Mouse (Mus musculus): ENCODE results near the gene Cdpf1. TPM values are rescaled to one million over a fixed set of nuclear protein-coding genes. Genes with fewer than 3 reads are reported as not detected.
"Not testable (repeated sequence)": the region's sequence is repeated elsewhere in the genome, so short reads cannot be mapped to it uniquely, and the experiment has no call there.

Cdpf1 gene
- polyA plus RNA-seq, 1 experiment from 2014 or later, result 37.4 TPM

DNA sequence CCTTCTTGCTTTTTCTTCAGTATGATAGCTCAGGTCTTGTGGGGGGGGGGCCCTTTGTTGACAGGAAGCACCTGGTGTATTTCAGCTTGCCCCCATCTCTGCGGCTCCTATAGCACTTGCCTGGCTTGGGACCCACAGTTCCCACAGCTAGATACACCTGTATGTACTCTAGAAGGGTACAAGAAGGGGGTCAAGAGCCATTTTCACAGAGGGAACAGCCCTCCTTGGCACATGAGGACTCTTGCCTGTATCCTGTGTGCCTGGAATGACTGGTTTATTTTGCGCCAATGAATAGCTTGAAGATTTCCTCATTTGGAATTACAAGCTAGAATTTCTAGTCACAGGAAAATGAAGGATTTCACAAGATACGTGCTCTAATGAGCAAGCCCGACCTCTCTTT lies 20.0 kb downstream of the Cdpf1 start:
- Histone ChIP-seq H3K27ac (ENCODE audit: low read length) (no peak overlapping the region), H3K9me3 (ENCODE audit: low read length) (no peaks in the 10 kb centered on the region), H3K4me2 (replicated peaks; ENCODE audit: low read depth, low read length) (no peak overlapping the region), H3K27me3 (ENCODE audit: insufficient read depth, low read length) (no peaks in the 10 kb centered on the region), H3K4me3 (ENCODE audit: low read length) (no peak overlapping the region), H3K4me1 (ENCODE audit: insufficient read depth, low read length) (peaks cover 4% of the 10 kb centered on the region), H3K9ac (replicated peaks; ENCODE audit: low read length) (no peak overlapping the region), H3K36me3 (ENCODE audit: insufficient read depth, low read length) (no peaks in the 10 kb centered on the region)
- 89% methylated on average over 4 of the region's 4 CpGs for WGBS
- ATAC-seq (ENCODE audit: low FRiP score, low TSS enrichment), result no peak

GRCm38 (mm10) chr15:85788633-85789032 lies 22.9 kb downstream of the Cdpf1 start:
- H3K27ac ChIP-seq (ENCODE audit: low read length), result no peak overlapping the region
- no peak for ATAC-seq (ENCODE audit: low FRiP score, low TSS enrichment)
- no peaks in the 10 kb centered on the region for H3K27me3 ChIP-seq (ENCODE audit: insufficient read depth, low read length)
- 48% methylated on average over 16 of the region's 16 CpGs for WGBS
- H3K4me3 ChIP-seq (ENCODE audit: low read length), result no peak overlapping the region
- H3K9me3 ChIP-seq (ENCODE audit: low read length), result no peaks in the 10 kb centered on the region
- no peaks in the 10 kb centered on the region for H3K36me3 ChIP-seq (ENCODE audit: insufficient read depth, low read length)
- peaks cover 4% of the 10 kb centered on the region for H3K4me1 ChIP-seq (ENCODE audit: insufficient read depth, low read length)
- H3K4me2 ChIP-seq (replicated peaks; ENCODE audit: low read depth, low read length), result no peak overlapping the region
- H3K9ac ChIP-seq (replicated peaks; ENCODE audit: low read length), result no peak overlapping the region

DNA sequence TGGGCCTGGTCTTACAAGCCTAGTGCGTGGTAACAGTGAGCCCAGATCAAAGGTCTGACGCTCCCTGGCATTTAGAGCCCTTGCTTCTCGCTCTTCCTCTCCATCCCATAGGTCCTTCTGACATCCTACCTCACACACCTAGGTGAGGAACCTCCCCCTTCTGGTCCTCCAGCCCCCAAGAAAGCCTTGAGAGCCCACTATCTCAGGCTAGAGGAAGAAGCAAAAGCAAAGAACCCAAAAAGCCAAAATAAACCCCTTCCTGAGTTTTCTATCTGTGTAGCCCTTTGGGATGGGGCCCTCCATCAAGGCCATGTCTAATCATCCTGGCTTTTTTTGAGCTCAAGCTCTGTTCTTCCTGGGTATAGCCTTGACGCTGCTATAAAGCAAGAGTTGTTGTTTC lies 23.4 kb downstream of the Cdpf1 start:
- ATAC-seq (ENCODE audit: low FRiP score, low TSS enrichment), result no peak
- 90% methylated on average over 4 of the region's 4 CpGs for WGBS
- H3K9ac ChIP-seq (replicated peaks; ENCODE audit: low read length), result no peak overlapping the region
- H3K4me1 ChIP-seq (ENCODE audit: insufficient read depth, low read length), result peaks cover 4% of the 10 kb centered on the region
- no peak overlapping the region for H3K27ac ChIP-seq (ENCODE audit: low read length)
- H3K4me2 ChIP-seq (replicated peaks; ENCODE audit: low read depth, low read length), result no peak overlapping the region
- H3K4me3 ChIP-seq (ENCODE audit: low read length), result no peak overlapping the region
- H3K9me3 ChIP-seq (ENCODE audit: low read length), result no peaks in the 10 kb centered on the region
- no peaks in the 10 kb centered on the region for H3K36me3 ChIP-seq (ENCODE audit: insufficient read depth, low read length)
- H3K27me3 ChIP-seq (ENCODE audit: insufficient read depth, low read length), result no peaks in the 10 kb centered on the region

GRCm38 (mm10) chr15:85787482-85787881 lies 24.0 kb downstream of the Cdpf1 start:
- H3K9ac ChIP-seq (replicated peaks; ENCODE audit: low read length), result no peak overlapping the region
- H3K27ac ChIP-seq (ENCODE audit: low read length), result no peak overlapping the region
- WGBS, result 92% methylated on average over 6 of the region's 6 CpGs
- ATAC-seq (ENCODE audit: low FRiP score, low TSS enrichment), result no peak
- H3K4me2 ChIP-seq (replicated peaks; ENCODE audit: low read depth, low read length), result no peak overlapping the region
- no peaks in the 10 kb centered on the region for H3K9me3 ChIP-seq (ENCODE audit: low read length)
- H3K36me3 ChIP-seq (ENCODE audit: insufficient read depth, low read length), result no peaks in the 10 kb centered on the region
- no peak overlapping the region for H3K4me3 ChIP-seq (ENCODE audit: low read length)
- no peaks in the 10 kb centered on the region for H3K27me3 ChIP-seq (ENCODE audit: insufficient read depth, low read length)
- peaks cover 4% of the 10 kb centered on the region for H3K4me1 ChIP-seq (ENCODE audit: insufficient read depth, low read length)

- H3K27me3 ChIP-seq (ENCODE audit: insufficient read depth, low read length), result no peaks in the 10 kb centered on the region
- no peak overlapping the region for H3K4me2 ChIP-seq (replicated peaks; ENCODE audit: low read depth, low read length)
- no peak overlapping the region for H3K27ac ChIP-seq (ENCODE audit: low read length)
- no peaks in the 10 kb centered on the region for H3K9me3 ChIP-seq (ENCODE audit: low read length)
- H3K4me1 ChIP-seq (ENCODE audit: insufficient read depth, low read length), result peaks cover 4% of the 10 kb centered on the region
- no peak overlapping the region for H3K4me3 ChIP-seq (ENCODE audit: low read length)
- no peak overlapping the region for H3K9ac ChIP-seq (replicated peaks; ENCODE audit: low read length)
- ATAC-seq (ENCODE audit: low FRiP score, low TSS enrichment), result no peak
- no peaks in the 10 kb centered on the region for H3K36me3 ChIP-seq (ENCODE audit: insufficient read depth, low read length)
- 78% methylated on average over 5 of the region's 5 CpGs for WGBS
These were observed 24.8 kb downstream of the Cdpf1 start for GRCm38 (mm10) chr15:85786711-85787110.

GRCm38 (mm10) chr15:85784341-85784740 lies 27.2 kb downstream of the Cdpf1 start:
- no peaks in the 10 kb centered on the region for H3K36me3 ChIP-seq (ENCODE audit: insufficient read depth, low read length)
- H3K4me1 ChIP-seq (ENCODE audit: insufficient read depth, low read length), result peaks cover 4% of the 10 kb centered on the region
- no peaks in the 10 kb centered on the region for H3K9me3 ChIP-seq (ENCODE audit: low read length)
- 91% methylated on average over 3 of the region's 3 CpGs for WGBS
- no peak overlapping the region for H3K9ac ChIP-seq (replicated peaks; ENCODE audit: low read length)
- no peak overlapping the region for H3K4me3 ChIP-seq (ENCODE audit: low read length)
- ATAC-seq (ENCODE audit: low FRiP score, low TSS enrichment), result no peak
- H3K27me3 ChIP-seq (ENCODE audit: insufficient read depth, low read length), result no peaks in the 10 kb centered on the region
- H3K27ac ChIP-seq (ENCODE audit: low read length), result no peak overlapping the region
- H3K4me2 ChIP-seq (replicated peaks; ENCODE audit: low read depth, low read length), result no peak overlapping the region

GRCm38 (mm10) chr15:85783146-85783545 lies 28.4 kb downstream of the Cdpf1 start:
- Histone ChIP-seq H3K27me3 (ENCODE audit: insufficient read depth, low read length) (no peaks in the 10 kb centered on the region), H3K4me2 (replicated peaks; ENCODE audit: low read depth, low read length) (no peak overlapping the region), H3K36me3 (ENCODE audit: insufficient read depth, low read length) (no peaks in the 10 kb centered on the region), H3K9ac (replicated peaks; ENCODE audit: low read length) (no peak overlapping the region), H3K4me3 (ENCODE audit: low read length) (no peak overlapping the region), H3K4me1 (ENCODE audit: insufficient read depth, low read length) (no peaks in the 10 kb centered on the region), H3K27ac (ENCODE audit: low read length) (no peak overlapping the region), H3K9me3 (ENCODE audit: low read length) (no peaks in the 10 kb centered on the region)
- WGBS, result 86% methylated on average over 4 of the region's 4 CpGs
- no peak for ATAC-seq (ENCODE audit: low FRiP score, low TSS enrichment)

- ATAC-seq (ENCODE audit: low FRiP score, low TSS enrichment); H3K36me3 ChIP-seq (ENCODE audit: insufficient read depth, low read length); H3K4me3 ChIP-seq (ENCODE audit: low read length); H3K4me2 ChIP-seq (replicated peaks; ENCODE audit: low read depth, low read length); H3K9me3 ChIP-seq (ENCODE audit: low read length); H3K27me3 ChIP-seq (ENCODE audit: insufficient read depth, low read length); H3K27ac ChIP-seq (ENCODE audit: low read length); H3K4me1 ChIP-seq (ENCODE audit: insufficient read depth, low read length); H3K9ac ChIP-seq (replicated peaks; ENCODE audit: low read length): not testable (repeated sequence)
- WGBS, result 87% methylated on average over 6 of the region's 6 CpGs
These were observed 32.6 kb downstream of the Cdpf1 start for GRCm38 (mm10) chr15:85778891-85779290.

DNA sequence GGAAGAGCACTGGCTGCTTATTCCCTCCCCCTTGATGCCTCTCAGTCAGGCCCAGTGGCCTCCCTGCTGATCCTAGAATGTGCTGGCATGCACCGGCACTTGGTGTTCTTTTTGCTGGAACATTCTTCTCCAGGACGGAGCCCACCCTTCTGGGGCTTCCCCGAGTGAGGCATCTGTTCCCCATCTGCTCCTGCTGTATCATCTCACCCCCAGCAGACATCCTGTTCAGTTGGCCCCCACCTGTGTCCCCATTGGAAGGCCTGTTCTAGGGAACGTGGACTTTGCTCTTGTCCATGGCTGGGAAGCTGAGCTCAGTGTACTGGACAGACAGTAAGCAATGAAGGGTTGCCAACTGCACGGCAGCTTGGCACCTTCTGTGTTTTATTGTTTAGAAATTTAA lies 34.7 kb downstream of the Cdpf1 start:
- Histone ChIP-seq H3K27me3 (ENCODE audit: insufficient read depth, low read length) (no peaks in the 10 kb centered on the region), H3K27ac (ENCODE audit: low read length) (no peak overlapping the region), H3K36me3 (ENCODE audit: insufficient read depth, low read length) (no peaks in the 10 kb centered on the region), H3K9me3 (ENCODE audit: low read length) (no peaks in the 10 kb centered on the region), H3K9ac (replicated peaks; ENCODE audit: low read length) (no peak overlapping the region), H3K4me3 (ENCODE audit: low read length) (no peak overlapping the region), H3K4me2 (replicated peaks; ENCODE audit: low read depth, low read length) (no peak overlapping the region), H3K4me1 (ENCODE audit: insufficient read depth, low read length) (no peaks in the 10 kb centered on the region)
- no peak for ATAC-seq (ENCODE audit: low FRiP score, low TSS enrichment)
- 87% methylated on average over 5 of the region's 5 CpGs for WGBS

- Histone ChIP-seq H3K4me3 (ENCODE audit: low read length) (no peak overlapping the region), H3K9ac (replicated peaks; ENCODE audit: low read length) (no peak overlapping the region), H3K4me1 (ENCODE audit: insufficient read depth, low read length) (no peaks in the 10 kb centered on the region), H3K4me2 (replicated peaks; ENCODE audit: low read depth, low read length) (no peak overlapping the region), H3K27ac (ENCODE audit: low read length) (no peak overlapping the region), H3K9me3 (ENCODE audit: low read length) (no peaks in the 10 kb centered on the region), H3K27me3 (ENCODE audit: insufficient read depth, low read length) (no peaks in the 10 kb centered on the region), H3K36me3 (ENCODE audit: insufficient read depth, low read length) (no peaks in the 10 kb centered on the region)
- 72% methylated on average over 2 of the region's 2 CpGs for WGBS
- ATAC-seq (ENCODE audit: low FRiP score, low TSS enrichment), result no peak
These were observed 35.3 kb downstream of the Cdpf1 start for GRCm38 (mm10) chr15:85776241-85776640.

DNA sequence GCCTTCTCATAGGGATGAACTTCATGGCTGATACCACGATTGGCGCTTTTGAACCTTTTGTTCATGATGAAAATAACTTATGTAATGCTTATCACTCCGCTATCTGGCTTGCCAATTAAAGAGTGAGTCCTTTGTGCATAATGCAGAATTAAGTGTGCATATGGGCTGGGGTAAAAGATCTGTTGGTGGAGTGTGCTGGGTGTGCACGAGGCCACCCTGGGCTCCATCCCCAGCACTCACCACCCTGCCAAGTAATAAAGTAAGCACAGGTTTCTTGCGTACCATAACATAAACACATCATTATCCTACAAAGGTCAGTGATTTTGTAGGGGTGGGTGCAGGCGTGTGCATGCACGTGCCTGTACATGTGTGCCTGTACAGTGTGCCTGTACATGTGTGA lies 36.5 kb downstream of the Cdpf1 start:
- Histone ChIP-seq H3K4me3 (ENCODE audit: low read length) (no peak overlapping the region), H3K36me3 (ENCODE audit: insufficient read depth, low read length) (no peaks in the 10 kb centered on the region), H3K4me2 (replicated peaks; ENCODE audit: low read depth, low read length) (no peak overlapping the region), H3K4me1 (ENCODE audit: insufficient read depth, low read length) (no peaks in the 10 kb centered on the region), H3K27ac (ENCODE audit: low read length) (no peak overlapping the region), H3K9ac (replicated peaks; ENCODE audit: low read length) (no peak overlapping the region), H3K9me3 (ENCODE audit: low read length) (no peaks in the 10 kb centered on the region), H3K27me3 (ENCODE audit: insufficient read depth, low read length) (no peaks in the 10 kb centered on the region)
- no peak for ATAC-seq (ENCODE audit: low FRiP score, low TSS enrichment)
- WGBS, result 90% methylated on average over 7 of the region's 7 CpGs

Data from kidney, embryonic 16.5 days (tissue).